Mouse (Mus musculus): ENCODE data around the gene Ctnnd2.

DNA sequence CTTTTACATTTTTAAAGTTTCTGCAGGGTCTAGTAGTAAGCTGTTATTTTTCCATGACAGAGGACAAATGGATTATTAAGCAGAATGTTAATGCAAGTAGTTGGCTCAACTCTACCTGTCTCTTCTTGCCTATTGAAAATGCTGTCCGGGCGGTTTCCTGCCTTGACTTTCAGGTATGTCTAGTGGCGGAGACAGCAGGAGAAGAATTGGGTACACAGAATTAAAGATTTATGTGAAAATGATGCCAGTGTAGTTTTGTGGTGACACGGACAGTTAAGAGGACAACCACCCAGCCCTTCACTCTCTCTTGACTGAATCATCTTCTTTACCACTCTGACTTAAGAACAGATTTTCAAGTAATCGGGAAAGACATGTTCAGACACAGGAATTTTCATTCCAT, 173.4 kb downstream of the Ctnnd2 start:
- TF ChIP-seq USF1 (IDR thresholded peaks at IDR 0.05; ENCODE audit: low read depth), result no peak
- no peak for TF ChIP-seq CEBPB (IDR thresholded peaks at IDR 0.05; ENCODE audit: insufficient read depth, poor library complexity, severe bottlenecking)
- TF ChIP-seq TCF12 (IDR thresholded peaks at IDR 0.05; ENCODE audit: insufficient read depth, poor library complexity, severe bottlenecking), result no peak
- no peak for TF ChIP-seq POLR2A (IDR thresholded peaks at IDR 0.05; ENCODE audit: insufficient read length, low read depth)
- no peak for TF ChIP-seq SRF (IDR thresholded peaks at IDR 0.05; ENCODE audit: control insufficient read depth, insufficient read length, low read depth)
- no peak for TF ChIP-seq MAX (IDR thresholded peaks at IDR 0.05; ENCODE audit: low read depth)
- TF ChIP-seq E2F4 (IDR thresholded peaks at IDR 0.05; ENCODE audit: insufficient read depth), result no peak
- no peak for TF ChIP-seq POLR2AphosphoS2 (IDR thresholded peaks at IDR 0.05; ENCODE audit: insufficient read length, low read depth)
- no peak for TF ChIP-seq TCF3 (IDR thresholded peaks at IDR 0.05; ENCODE audit: insufficient read length, low read depth)
- TF ChIP-seq REST (IDR thresholded peaks at IDR 0.05; ENCODE audit: insufficient read depth, insufficient read length), result no peak
